Mouse (Mus musculus) small intestine, adult 2 months (tissue): Measurements from ENCODE around the gene Tctn3.

ENCODE experiments used
- CTCF ChIP-seq: fragments of 200-500 bp; IDR thresholded peaks from 2 replicates; pipeline ENCODE4 v1.5.1; 2012; ENCODE audit warnings: low read depth, mild to moderate bottlenecking, control low read depth, inconsistent platforms, low read length, moderate library complexity, mixed read lengths; ENCODE audit not compliant: insufficient replicate concordance, insufficient read length; ENCODE audit errors: extremely low read depth
- POLR2A ChIP-seq: fragments of 200-500 bp; IDR thresholded peaks from 2 replicates; pipeline ENCODE4 v1.6.1; 2012; ENCODE audit warnings: low read depth, mild to moderate bottlenecking, control low read depth, inconsistent platforms, low read length, moderate library complexity

- no peak for TF ChIP-seq POLR2A
- TF ChIP-seq CTCF = no peak
Measured at GRCm38 (mm10) chr19:40656207-40656606, 44.2 kb upstream of the Tctn3 start.
